Mouse (Mus musculus): ENCODE measurements around the gene Dhx32. TPM values are rescaled to one million over a fixed set of nuclear protein-coding genes. Genes with fewer than 3 reads are reported as not detected.

The Dhx32 gene
- total RNA-seq, 2 experiments from 2014 or later: 51.6 to 53.0 TPM

DNA sequence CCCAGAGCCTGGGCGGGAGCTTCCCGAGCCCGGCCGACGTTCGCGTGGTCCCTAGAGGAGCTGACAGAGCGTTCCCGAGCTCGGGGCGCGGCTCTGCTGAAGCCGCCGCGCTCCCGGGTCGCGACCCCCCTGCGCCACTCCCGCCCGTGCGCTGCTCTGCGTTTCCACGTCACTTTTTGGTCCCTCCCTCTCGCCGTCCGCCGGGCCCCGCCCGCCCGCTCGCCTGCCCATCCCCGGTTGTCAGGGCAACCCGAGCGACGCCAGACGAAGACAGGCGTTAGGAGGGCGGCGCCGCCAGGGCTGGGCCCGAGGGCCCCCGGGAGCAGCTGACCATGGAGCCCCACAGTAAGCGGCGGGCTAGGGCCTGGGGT, 5.9 kb downstream of the Dhx32 start, which contains the start of gene Fank1:
Gene Fank1, plus strand, starts transcription at position 236 of the 371 bp plus-strand sequence.
- intact Hi-C loops (cut with DNase I): no loop called here
- peak; percentile 75 to 93 for DNase-seq (ENCODE audit: extremely low spot score in 1 of 2, low spot score in 2 of 2)

DNA sequence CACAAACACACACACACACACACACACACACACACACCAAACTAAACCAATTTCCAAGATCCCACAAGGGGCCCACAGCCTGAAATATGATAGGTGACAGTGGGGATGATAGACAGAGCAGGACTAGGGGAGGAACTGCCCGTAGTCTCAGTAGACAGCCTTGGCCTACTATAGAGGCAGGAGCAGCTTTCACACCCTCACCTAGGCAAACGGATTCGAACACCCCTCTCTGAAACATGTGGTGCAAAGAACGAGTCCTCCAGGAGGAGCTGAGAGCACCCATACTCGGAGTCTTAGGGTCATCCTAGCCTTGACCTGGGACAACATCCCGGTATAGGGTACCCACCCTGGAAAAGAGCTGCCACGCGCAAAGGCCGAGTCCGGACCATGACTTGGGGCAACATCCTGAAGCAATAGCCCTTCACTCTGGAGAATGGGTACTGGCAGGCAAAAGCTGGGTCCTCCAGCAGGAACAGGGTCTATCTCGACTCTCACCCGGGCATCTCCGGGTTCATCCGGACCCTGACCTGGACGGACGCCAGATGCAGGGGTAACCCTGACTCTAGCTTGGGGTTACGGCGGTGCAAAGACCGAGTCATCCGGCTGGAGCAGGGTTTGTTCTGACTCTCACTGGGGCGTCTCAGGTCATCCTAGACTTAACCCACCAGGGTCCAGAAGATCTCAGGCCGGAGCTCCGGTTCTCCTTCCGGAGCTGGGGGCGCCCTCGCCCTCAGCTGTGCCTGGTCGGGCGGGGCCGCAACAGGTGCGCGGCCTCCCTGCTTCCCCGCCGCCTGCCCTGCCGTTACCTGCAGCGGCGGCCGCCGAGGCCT, 6.5 kb downstream of the Dhx32 start:
- intact Hi-C loops (cut with DNase I): loop anchor here (2.0 kb wide), 1 partner anchor 67 kb away; the partner anchor contains the start of gene Bccip
- DNase-seq (ENCODE audit: extremely low spot score in 1 of 2, low spot score in 2 of 2): peak in 1 of 2 experiments; percentile 61

DNA sequence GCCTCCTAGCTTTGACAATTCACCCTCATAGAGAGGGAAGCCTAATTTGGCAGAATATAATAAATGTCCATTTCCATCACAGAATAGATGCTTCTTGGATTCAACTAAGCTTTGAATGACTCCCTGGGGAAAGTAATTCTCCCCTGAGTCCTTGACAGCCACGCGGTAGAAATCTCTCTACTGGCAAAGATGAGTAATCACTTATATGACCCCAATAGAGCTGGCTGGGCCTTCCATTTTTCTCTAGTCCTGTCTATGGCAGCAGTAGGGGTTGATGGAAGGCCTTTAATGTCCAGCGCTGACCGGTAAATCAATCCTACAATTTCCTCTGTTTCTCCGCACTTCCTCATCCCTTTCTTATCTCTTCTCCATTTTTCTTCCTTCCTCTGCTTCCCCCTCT, 7.3 kb downstream of the Dhx32 start:
- intact Hi-C loops (cut with DNase I): loop anchor here (2.0 kb wide), 1 partner anchor 66 kb away; the partner anchor contains the start of gene Bccip
- no peak for DNase-seq (ENCODE audit: extremely low spot score in 1 of 2, low spot score in 2 of 2)

DNA sequence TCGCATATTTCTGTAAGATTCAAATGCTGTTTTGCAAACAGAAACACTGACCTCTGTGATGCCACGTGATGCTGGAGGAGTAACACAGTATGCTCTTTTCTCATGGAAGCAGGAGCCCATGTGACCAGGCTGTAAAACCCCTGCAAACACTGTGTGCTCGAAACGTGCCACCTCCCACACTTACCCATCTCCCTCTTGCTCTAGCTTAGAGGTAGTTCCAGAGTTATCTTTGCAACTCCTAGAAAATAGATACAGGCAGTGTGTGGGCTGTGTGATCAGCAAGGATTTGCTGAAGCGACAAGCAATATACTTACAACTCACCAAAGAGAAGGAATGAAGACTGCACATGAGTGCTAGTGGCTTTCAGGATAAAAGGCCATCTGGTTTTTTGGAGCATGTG, 14.0 kb downstream of the Dhx32 start:
- intact Hi-C loops (cut with DNase I): no loop called here
- DNase-seq (ENCODE audit: extremely low spot score in 1 of 2, low spot score in 2 of 2): no peak

GRCm38 (mm10) chr7:133768027-133768426, 14.5 kb downstream of the Dhx32 start:
- DNase-seq (ENCODE audit: extremely low spot score in 1 of 2, low spot score in 2 of 2): no peak
- intact Hi-C loops (cut with DNase I): no loop called here

- DNase-seq (ENCODE audit: extremely low spot score in 1 of 2, low spot score in 2 of 2): peak; percentile 69 to 81
- intact Hi-C loops (cut with DNase I): no loop called here
These were observed 16.7 kb downstream of the Dhx32 start for GRCm38 (mm10) chr7:133765849-133766243.

DNA sequence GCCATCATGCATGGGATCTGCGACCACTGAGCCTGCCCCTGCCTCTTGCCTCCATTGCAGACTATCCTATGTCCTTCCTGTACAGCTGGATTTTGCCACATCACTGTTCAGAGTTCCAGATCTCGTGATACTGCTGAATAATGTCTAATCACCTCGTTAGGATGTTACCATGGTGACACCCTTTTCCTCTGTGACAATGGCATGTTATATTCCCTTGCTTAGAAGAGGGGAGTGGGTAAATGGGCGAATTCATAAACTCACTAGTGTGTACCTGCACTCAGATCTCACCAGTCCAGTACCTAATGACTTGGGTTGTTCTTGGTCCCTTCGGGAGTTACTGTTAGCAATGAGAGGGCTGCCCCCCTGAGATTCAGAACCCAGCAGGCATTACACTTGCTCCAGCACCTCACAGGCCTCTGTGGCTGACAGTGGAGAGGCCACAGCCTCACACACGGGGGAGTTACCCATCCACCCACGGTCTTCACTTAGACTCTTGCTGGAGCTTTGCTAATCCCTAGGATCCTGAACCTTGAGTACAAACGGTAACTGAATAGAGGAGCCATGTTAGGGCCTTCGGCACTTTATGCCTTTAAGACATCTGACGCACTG, 17.2 kb downstream of the Dhx32 start:
- intact Hi-C loops (cut with DNase I): no loop called here
- no peak for DNase-seq (ENCODE audit: extremely low spot score in 1 of 2, low spot score in 2 of 2)

DNA sequence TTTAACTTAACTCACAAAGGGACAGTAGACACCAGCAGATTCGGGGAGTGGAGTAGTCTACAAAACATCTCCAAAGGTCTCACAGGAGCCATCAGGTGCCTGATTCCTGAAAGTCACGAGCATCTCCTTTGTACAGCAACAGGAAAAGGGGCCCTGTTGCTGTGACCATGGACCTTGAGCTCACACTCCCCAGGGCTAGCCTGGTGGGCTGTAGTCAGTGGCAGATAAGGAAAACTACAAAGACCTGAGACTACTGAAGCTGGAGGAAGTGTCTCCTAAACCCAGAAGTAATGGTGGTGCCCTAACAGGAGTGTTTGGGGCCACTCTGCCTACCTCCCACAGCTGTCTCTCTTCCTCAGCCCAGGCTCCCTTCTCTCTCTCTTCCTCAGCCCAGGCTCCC, 18.1 kb downstream of the Dhx32 start:
- intact Hi-C loops (cut with DNase I): no loop called here

GRCm38 (mm10) chr7:133762696-133763095, 19.8 kb downstream of the Dhx32 start:
- DNase-seq (ENCODE audit: extremely low spot score in 1 of 2, low spot score in 2 of 2): no peak
- intact Hi-C loops (cut with DNase I): no loop called here

More for the DNA sequence above, 18.1 kb downstream of the Dhx32 start:
- DNase-seq (ENCODE audit: extremely low spot score in 1 of 2, low spot score in 2 of 2): no peak

- intact Hi-C loops (cut with DNase I): no loop called here
- no peak for DNase-seq (ENCODE audit: extremely low spot score in 1 of 2, low spot score in 2 of 2)
These were observed 22.7 kb downstream of the Dhx32 start for GRCm38 (mm10) chr7:133759611-133760353.

- DNase-seq (ENCODE audit: extremely low spot score in 1 of 2, low spot score in 2 of 2): no peak
- intact Hi-C loops (cut with DNase I): no loop called here
These were observed 23.8 kb downstream of the Dhx32 start for GRCm38 (mm10) chr7:133758716-133759115.

GRCm38 (mm10) chr7:133757961-133758455, 24.5 kb downstream of the Dhx32 start:
- intact Hi-C loops (cut with DNase I): no loop called here
- no peak for DNase-seq (ENCODE audit: extremely low spot score in 1 of 2, low spot score in 2 of 2)

- no peak for DNase-seq (ENCODE audit: extremely low spot score in 1 of 2, low spot score in 2 of 2)
- intact Hi-C loops (cut with DNase I): no loop called here
These were observed 31.4 kb downstream of the Dhx32 start for GRCm38 (mm10) chr7:133751163-133751562.

- no peak for DNase-seq (ENCODE audit: extremely low spot score in 1 of 2, low spot score in 2 of 2)
- intact Hi-C loops (cut with DNase I): no loop called here
These were observed 31.9 kb downstream of the Dhx32 start for GRCm38 (mm10) chr7:133750666-133751065.

- intact Hi-C loops (cut with DNase I): no loop called here
- no peak for DNase-seq (ENCODE audit: extremely low spot score in 1 of 2, low spot score in 2 of 2)
These were observed 33.8 kb downstream of the Dhx32 start for GRCm38 (mm10) chr7:133748753-133749152.

DNA sequence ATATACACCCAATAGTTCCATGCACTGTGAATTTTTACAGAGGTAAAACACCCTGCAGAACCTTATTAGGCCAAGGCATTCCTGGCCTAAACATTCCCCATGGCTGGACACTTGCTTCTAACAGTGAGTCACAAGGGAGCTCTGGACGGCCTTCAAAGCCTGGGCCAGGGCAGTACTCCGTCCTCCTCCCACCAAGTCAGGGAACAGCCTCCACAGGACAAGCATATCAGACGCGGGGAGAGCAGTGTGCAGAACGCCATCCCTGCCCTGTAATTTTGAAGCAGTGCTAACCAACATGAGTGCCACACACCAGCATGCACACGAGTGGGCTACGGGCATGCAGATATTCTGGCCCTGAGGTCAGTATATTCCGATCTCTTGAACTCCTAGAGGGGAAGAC, 35.2 kb downstream of the Dhx32 start:
- no peak for DNase-seq (ENCODE audit: extremely low spot score in 1 of 2, low spot score in 2 of 2)
- intact Hi-C loops (cut with DNase I): no loop called here

DNA sequence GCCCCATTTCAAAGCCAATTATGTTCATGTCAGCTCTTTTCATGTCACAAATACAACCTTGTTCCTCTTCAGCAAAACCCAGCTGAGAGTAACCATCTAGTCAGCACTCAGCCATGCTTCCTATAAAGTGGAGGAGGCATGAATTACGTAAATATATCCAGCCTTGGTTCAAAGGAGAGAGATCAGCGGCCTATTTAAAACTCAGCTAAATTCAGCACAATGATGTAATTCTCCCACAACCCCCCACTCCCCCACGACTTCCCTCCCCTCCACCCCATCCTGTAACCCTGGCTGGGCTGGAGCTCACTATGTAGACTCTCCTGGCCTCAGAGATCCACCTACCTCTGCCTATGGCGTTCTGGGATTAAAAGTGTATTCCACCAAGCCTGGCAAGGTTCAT, 37.8 kb downstream of the Dhx32 start:
- intact Hi-C loops (cut with DNase I): no loop called here
- DNase-seq (ENCODE audit: extremely low spot score in 1 of 2, low spot score in 2 of 2): no peak

DNA sequence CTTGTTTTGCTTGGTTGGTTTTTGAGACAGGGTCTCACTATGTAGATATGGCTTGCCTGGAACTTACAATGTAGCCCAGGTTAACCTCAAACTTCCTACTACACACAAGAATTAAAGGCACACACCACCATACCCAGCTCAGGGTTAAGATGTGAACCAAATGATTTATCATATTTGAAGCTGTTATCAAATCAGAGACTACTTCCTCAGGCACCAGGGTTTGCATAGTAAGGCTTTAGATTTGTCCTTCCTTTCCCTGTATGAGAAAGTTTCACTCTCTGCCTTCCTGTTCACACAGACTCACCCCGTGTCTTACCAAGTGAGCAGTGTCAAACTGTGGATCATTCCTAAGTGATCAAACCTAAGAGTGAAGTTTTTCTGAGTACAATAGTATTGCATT, 38.3 kb downstream of the Dhx32 start:
- DNase-seq (ENCODE audit: extremely low spot score in 1 of 2, low spot score in 2 of 2): no peak
- intact Hi-C loops (cut with DNase I): no loop called here

DNA sequence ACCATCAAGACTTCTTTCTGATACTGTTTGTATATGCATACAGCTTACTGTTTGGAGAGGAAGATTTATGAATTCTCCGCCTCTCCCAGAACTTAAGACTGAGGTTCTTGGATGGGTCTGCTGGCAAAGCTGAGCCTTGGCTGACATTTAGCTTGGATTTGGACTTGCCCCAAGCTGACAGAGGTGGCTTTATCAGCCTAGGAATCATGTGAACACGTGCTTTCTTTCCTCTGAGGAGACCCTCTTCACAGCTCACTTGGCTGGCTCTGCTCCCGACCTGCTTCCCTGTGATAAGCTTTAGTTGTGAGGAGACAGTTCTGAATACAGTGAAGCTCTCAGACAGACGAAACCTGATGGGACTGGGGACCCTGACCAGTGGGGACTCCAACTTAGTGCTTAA, 38.9 kb downstream of the Dhx32 start:
- intact Hi-C loops (cut with DNase I): no loop called here

More for the DNA sequence above, 38.9 kb downstream of the Dhx32 start:
- no peak for DNase-seq (ENCODE audit: extremely low spot score in 1 of 2, low spot score in 2 of 2)

All from left cerebral cortex, postnatal 10 days (tissue).